Mouse (Mus musculus) heart, adult 2 months (tissue): ENCODE measurements at regions not wholly inside any gene's neighbourhood (a gene's known extent, or its start where the extent isn't known, plus 50 kb on each side); places are given as distances from the start of the nearest gene placed in this dataset.

Source experiments
- CTCF ChIP-seq: fragments of 200-600 bp; IDR thresholded peaks from 2 replicates; pipeline ENCODE4 v1.8.1; 2022; ENCODE audit warnings: antibody characterized with exemption, mild to moderate bottlenecking, moderate library complexity
- POLR2A ChIP-seq: fragments of 200-500 bp; IDR thresholded peaks from 2 replicates; pipeline ENCODE4 v1.6.1; 2011; ENCODE audit warnings: mild to moderate bottlenecking, low read depth, low read length, control low read depth; ENCODE audit not compliant: insufficient read depth

- no peak for TF ChIP-seq POLR2A
- TF ChIP-seq CTCF = no peak
Measured at GRCm38 (mm10) chr13:69272506-69272905, 261.0 kb upstream of the Nsun2 start.
